Mouse (Mus musculus) kidney, postnatal 4 days (tissue): ENCODE data around the gene Plcg1.

ENCODE experiments used
- DNase-seq, 2 experiments: peaks; one replicate each; pipeline ENCODE4 v3.0.0; 2021; ENCODE audit warnings: mixed read lengths in 2 of 2

Plcg1 gene

DNA sequence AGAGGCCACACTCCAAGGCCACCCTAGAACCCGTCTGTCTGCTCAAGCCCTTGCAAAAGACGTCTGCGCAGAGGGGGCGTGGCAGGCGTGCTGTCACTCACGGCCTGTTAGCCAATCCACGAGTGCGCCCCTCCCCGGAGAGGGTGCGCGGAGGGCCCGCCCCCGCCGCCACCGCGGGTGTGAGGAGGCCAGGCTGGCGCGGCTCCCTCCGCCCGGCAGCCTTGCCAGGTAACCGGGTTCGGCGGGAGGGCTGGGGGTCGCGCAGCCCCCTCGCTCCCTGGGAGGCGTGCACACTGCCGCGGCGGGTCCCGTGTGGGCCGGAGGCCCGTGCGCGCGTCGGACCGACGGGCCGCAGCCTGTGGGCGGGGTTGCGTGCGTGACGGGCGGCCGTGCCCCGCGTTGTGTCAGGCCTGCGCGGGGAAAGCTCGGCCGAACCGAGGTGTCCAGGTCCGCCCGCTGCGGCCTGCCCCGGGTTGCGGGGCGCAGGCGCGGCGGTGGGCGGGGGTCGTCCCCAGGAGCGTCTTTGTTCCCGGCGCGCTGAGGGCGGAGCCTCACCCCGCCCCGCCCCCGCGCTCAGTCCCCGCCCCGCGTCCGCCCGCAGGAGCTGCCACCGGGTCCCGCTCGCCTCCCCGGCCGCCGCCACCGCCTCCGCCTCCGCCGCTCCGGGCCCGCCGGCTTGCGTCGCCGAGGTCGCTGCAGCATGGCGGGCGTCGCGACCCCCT is at the start of gene Plcg1:
Plcg1 (plus strand) TSS at position 184 of the 722 bp plus-strand sequence.
- peak; percentile 97 to 98 for DNase-seq

DNA sequence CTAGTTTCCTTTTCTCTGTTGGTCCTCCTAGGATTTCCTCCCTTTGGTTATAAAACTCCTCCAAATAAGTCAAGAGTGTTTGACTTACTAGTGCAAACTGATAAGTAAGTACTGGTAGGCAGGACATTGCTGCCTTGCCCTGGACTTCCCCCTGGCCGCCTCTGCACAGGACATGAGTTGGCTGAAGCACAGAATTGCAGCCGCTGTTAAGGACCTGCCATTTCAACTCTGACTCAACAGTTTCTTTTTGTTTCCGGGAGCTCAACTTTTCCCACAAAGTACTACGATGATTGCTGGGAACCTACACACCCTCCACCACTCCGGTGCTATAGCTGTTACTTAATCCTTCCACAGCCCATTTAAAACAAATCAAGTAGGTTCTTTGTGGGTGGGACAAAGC is 30.8 kb upstream of the Plcg1 start:
- peak; percentile 13 to 27 for DNase-seq

DNA sequence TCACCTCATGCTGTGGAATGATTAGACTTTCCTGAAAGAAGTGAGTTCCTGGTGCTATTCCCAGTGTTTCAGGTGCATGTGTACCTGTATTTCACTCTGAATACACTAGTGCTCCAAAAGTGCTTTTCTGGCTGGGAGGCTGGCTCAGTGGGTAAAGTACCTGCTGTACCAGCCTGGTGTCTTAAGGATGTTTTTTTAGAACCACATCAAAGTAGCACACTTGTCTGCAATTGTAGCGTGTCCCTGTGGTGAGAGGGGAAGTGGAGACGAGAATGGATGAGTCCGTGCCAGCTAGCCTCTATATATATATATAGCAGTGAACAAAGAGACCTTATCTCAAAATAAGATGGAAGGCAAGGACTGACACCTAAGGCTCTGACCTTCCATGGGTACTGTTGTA is 29.5 kb upstream of the Plcg1 start:
- no peak for DNase-seq

DNA sequence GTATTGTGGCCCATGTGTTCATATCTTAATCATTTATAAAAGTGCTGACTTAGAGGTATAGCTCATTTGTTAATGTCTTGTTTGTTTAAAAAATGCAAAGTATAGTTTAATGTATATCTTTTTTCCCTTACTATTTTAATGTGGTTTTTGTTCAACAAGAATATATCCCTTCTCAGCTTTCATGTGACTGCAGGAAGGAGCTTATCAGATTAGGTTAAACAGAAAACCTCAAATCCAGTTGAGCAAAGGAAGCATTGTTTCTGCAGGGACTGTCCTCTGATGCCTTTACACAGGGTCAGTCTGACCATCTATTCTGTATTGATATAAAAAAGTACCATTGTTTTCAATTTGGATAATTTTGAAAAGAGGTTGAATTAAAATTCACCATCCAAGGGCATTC is 28.3 kb upstream of the Plcg1 start:
- no peak for DNase-seq

DNA sequence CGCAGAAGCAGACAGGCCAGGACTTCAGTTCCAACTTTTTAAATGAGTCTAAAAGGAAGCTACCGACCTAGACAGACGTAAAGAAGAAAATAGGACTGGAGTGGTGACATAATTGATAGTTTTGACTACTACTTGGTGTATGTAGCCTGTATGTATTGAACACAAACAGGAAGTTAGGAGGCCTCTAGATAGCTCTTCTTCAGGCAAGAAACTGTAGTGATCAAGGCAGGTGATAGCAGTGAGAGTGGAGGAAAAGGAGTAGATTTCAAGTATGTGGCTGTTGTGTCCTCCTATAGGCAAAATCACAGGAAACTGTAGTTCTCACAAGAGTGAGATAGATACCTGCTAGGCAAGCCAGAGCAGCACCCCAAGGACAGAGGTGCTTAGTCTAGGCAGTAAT is 23.4 kb upstream of the Plcg1 start:
- DNase-seq = no peak

DNA sequence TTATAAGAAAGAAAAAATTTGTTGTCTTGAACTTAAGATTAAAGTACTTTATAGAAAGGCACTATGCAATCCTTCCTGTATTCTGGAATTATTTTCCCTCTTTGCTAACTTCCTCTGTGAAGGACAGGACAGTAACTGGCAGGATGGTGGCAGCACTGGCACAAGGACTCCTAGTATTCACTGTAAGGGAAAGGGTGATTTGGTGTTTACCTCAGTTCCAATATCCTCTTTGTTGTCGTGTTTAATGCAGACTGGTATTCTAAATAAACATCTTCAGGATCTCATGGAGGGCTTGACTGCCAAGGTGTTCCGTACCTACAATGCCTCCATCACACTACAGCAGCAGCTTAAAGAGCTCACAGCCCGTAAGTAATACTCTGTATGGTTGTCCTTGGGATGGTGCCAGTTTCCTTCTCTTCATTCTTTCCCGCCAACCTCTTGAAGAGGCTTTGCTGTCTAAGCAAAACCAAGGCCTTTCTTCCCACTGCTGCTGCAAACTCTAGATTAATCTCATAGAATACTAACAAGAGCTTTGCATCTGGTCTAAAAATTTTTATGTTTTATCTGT is 15.6 kb upstream of the Plcg1 start:
- DNase-seq = no peak

DNA sequence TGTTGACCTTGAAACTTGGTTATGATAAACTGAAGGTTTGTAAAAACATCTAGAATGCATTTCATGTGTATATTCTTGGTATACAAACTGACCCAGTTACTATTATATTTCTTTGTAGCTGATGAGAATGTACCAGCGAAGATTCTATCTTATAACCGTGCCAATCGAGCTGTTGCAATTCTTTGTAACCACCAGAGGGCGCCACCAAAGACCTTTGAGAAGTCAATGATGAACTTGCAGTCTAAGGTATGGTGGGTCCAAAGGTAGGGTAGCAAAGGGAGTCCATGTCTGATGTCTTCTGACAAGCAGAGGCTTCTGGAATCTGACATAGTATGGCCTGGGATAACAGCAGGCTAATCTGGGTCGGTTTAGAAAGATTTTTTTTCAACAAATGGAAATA is 13.8 kb upstream of the Plcg1 start:
- peak; percentile 64 to 67 for DNase-seq

DNA sequence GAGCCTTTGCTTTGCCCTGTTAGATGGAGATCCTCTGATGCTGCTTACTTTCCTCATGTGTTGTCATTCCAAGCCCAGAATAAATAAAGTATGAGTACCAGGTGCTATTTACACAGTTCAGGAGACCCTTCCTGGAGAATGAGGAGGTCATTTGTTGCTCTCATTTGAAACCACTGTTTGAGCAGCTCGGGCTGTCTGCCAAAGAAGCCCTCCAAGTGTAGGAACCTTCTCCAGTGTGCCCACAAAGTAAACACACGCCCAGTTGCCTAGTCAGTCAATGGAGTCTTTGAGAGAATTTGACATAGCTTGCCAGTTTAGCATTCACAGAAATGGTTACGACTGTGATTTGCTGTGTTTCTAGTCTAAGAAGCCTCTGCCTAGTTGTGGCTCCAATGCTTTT is 12.3 kb upstream of the Plcg1 start:
- DNase-seq = no peak

DNA sequence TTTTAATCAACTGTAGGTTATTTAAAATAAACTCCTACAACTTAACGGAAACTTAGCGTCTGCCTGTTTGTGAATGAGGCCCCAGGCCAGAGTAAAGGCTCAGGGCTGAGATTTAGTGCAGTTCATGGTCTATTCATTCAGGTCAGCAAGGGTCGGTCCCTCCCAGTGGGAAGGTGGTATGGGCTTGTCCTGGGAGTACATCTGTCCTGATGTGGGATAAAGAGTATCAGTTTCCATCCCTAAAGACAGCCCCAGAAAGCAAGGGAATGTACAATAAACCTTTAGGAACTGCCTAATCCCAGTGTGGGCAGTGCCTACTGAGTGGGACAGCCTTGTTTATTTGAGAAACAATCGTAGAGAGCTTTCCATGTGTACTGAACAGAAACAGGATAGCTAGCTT is 8.4 kb upstream of the Plcg1 start:
- no peak for DNase-seq

DNA sequence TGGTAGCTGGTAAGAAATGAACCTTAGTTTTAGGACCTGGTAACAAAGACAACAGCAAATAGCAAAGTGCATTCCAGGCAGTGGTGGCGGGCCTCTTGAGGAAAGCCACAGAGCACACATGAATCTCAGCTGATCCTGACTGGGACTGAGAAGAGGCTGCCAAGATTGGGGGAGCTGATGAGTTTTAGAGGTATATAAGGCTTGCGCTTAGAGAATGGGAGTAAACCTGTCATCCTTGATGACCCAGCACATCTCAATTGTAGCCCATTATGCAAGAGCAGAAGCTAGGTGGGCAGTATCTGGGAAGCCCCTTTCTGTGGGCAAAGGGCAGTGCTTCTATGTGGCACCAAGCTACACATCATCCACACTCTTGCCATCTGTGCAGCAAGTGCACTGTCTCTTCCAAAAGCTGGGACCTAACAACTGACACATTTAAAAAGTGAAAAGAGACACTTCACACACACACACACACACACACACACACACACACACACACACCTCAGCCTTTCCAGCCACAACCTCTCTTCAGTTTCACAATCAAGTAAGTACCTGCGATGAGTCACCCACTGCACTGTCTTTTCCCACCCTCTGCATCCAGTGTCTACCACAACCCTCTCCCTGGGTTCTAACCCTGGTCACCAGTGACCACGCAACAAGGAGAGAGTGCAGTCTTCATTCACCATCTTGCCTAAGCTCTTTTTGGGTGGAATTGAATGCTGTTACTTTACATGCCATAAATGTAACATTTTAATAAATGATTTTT is 7.3 kb upstream of the Plcg1 start:
- DNase-seq = no peak

DNA sequence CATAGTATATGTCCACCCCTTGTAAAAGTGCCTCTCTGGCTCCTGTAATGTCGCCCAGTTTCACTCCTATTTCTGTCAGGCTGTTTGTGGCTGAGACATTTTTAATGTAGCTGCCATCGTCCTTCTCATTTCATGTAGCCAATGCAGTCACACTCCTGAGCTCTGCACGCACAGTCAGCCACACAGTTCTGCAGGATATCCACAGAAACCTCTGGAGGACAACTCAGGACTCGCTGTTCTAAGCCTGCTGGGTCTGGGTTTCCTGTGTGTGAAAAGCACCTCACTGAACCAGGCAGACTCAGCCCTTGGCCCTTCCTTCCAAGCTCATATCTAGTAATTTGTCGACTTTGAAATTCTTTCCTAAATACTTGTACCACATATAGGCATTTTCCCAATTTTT is 6.6 kb upstream of the Plcg1 start:
- no peak for DNase-seq

DNA sequence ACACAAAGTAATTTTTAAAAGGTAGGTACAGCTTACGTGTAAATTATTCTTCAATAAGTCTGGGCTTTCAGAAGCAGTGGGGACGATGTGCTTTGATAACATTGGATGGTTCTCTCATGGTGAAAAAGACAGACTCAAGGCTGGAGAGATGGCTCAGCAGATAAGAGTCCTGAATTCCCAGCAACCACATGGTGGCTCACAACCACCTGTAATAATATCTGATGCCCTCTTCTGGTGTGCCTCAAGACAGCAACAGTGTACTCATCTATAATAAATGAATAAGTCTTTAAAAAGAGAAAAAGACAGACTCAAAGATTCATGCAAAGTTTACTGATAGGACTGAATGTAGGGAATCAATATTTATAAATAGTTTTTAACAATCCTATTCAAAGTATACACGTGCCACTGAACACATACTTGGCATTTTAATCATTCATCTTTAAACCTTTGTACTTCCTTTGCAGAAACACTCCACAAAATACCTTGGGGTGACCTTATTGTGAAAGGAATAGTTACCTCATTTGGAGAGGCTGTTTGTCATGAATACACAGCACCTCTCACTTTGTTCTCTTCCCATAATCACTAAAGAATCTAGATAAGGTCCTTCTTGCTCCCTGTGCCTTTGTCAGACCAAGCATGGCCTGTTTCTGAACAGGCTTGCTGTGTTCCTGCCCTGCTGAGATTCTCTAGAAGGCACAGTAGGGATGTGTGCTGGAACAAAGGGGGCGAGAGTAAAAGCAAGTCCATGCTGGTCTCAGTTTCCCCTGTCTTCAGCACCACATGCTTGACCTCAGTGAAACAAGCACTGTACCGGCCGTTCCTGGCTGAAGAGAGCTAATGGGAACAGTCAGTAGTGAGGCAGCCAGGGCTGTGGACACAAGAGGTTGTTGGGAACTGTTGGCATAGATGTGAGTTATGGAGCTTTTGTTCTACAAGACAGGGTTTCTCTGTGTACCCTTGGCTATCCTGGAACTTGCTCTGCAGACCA is 4.9 kb upstream of the Plcg1 start:
- DNase-seq = no peak

DNA sequence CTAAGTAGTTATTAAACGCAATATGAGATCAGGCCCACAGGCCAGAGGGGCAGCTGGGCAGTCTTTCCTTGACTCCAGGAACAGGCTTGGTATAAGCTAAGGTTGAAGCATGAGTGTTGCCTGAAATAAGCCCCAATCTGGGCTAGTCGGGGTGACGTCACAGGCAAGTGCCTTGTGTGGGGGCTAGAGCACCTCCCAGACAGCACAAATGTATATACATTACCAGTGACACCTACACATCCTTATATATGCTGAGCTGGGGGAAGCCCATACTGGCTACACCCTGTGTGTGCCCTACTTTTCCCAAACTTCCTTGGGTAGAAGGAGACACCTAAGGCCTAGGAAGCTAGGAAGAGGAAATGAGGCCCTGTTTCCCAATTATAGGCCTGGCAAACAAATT is 2.1 kb upstream of the Plcg1 start:
- DNase-seq = no peak

DNA sequence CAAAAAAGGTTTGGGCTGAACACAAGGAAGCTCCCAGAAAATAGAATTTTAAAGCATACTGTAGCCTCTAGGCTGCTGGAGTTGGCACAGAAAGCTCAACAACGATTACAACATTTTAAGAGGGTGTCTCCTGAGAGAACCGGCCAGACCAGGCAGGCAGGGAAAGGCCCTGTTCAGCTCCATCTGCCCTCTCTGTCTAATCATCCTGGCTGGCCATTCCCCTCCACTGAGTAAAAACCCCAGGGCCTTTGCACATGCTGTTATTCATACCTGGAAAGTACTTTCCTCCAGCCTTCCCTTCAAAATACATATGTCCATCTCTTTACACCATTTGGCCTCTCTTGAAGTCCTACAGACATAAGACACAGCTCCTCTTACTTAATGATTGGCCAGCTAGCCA is 1.7 kb upstream of the Plcg1 start:
- DNase-seq = no peak

DNA sequence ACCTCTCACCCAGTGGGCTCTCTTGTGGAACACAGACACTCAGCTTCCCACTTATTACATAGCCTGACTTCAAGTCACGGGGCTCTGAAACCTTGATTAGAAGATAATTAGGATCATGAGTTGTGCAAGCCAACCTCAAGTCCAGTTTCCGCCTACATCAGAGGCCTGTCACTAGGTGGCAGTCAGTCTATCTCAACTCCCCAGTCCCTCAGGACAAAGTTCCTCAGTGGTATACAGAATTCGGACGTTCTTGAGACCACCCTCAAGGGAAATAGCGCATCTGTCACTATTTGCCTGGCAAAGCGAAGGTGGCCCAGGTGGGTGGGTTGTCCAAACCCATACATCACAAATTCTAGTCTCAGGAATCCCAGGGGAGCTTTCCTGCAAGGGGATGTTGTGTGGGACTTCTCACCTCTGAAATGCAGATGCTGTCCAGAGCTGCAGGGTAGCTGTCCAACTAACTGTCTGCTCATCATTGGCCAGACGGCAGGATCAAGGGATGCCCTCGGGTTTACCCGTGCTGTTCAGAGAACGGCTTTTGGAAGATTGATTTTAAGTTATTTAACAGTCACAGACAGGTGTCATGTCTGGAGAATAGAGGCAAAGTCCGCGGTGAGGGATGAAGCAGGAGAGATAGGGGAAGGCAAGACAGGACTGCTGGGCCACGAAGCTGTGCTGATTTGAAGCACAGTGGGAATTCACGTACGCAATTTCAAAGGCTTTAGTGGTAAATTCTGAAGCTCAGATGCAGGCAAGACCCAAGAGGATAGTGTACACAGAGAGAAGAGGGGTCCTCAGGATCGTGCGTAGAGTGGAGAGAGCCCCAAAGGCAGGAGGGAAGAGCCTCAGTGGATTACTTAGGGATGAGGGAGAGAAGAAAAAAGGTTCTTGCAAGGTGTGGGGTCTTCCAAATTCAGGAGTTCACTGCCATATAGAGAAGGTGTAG is 976 bp upstream of the Plcg1 start:
- DNase-seq = peak in 1 of 2 experiments; percentile 59

DNA sequence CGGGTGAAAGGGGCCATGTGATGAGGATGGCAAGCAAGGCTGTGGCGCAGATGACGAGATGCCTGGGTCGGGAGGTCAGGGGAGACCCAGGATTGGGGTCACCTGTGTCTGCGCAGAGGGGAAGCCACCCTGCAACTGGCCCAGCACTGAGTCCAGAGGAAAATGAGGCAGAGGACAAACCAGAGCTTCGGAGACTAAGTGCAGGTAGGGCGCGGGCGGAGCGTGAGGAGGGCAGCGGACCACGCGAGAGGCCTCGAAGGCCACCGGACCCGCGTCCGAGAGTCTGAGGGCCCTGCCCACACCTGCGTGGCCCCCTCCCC is 343 bp upstream of the Plcg1 start:
- no peak for DNase-seq

DNA sequence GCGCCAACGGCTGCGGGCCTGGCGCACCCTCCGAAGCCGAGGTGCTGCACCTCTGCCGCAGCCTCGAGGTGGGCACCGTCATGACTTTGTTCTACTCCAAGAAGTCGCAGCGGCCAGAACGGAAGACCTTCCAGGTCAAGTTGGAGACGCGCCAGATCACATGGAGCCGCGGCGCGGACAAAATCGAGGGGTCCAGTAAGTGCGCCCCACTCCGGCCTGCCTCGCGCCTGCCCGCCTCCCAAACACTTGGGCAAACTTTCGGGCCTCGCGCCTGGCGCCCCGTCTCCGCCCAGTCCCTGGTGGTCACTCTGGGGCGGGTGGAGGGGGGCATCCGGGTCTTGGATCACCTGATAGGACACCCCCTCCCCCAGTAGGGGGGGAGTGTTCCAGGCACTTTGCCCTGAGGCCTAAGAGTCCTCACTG is 750 bp downstream of the Plcg1 start:
- DNase-seq = peak; percentile 76 to 87

DNA sequence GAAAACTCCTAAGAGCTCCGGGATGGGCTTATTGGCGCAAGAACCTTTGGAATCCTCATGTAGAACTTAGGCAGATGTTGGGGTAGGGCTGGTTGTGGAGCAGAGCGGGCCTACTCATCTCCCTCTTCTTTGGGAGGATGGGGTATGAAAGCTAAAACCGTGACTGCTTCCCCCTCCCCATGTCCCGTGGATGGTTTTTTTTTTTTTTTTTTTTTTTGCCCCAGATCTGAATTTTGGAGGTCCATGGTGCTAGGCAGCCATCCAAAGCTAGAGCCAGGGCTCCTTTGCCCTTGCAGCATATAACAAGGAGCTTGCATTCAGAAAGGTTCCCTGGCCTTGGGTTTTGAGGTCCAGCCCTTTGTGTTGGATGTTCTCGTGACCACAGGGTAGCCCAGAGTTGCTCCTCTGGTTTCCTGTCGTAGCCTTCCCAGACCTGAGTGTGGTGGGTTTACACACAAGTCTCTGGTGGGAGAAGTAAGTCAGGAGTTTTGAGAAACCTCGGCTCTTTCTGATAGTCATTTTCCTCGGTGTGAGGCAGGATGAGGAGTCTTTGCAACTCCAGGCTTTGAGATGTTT is 1.4 kb downstream of the Plcg1 start:
- no peak for DNase-seq

DNA sequence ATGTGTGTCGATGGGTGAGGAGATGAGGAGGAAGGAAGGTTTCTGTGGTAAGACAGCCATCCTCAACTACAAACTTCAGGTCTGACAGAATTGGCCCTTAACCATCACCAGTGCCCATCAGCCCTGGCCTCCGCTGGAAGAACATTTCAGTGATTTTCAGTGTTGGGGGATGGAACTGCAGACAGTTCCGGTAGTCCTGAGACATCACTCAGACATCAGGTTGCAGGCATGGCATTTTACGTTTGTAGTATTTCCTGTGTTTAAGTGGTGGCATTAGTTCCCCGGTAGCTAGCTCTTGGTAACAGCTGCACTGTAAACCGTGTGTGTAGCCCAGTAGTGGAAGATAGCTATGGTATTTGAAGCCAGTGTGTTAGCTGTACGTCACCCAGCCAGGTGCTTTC is 2.0 kb downstream of the Plcg1 start:
- DNase-seq = no peak

DNA sequence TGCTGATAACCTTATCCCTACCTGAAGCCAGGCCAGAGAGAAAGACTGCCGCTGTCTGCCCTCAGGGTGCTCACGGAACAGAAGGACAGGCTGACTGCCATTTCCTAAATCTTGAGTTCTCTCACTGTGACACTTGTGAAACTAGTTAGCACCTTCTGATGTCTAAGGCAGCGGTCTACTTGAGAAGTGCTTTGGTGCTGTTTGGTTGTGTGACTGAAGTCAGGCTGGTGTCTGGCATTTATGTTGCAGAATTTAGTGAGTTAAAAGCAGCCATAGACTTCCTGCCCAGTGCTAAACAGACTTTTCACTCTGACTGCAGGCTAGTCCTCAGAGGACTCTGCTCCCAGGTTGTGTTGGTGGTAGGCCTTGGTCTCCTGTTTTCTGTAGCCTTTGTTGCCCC is 3.2 kb downstream of the Plcg1 start:
- DNase-seq = no peak

DNA sequence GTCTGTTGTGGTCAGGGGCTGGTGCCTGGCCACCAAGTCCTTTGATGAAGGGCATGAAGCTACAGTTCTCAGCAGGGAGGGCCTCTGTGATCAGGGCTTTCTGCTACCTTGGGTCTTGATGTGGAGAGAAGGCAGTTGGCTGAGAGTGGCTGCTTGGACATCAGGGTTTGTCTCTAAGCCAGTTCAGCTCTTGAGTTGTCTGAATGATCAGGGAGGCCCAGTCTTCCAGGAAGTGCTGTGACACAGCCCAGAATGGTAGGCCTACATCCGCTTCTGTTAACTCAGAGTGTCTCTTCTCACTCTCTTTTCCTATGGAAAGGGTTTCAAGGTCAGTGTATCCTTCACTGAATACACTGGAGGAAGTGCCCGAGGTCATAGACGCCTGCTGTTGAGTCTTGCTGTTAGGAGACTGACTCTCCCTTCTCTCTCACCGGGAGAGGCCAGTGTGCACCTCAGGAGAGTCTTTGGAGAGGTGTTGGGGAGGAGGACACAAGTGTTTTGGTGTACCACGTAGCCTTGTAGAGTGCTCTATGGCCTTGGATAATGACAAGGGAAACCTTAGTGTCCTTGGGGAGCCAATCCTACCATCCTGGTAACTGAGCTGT is 4.7 kb downstream of the Plcg1 start:
- DNase-seq = no peak
